Mouse (Mus musculus) stomach, embryonic 14.5 days (tissue): ENCODE data around the gene Slc22a23. TPM values are rescaled to one million over a fixed set of nuclear protein-coding genes. Genes with fewer than 3 reads are reported as not detected.

ENCODE experiments used
- ATAC-seq: fragments of 200-750 bp; cut with Nextera tagmentation; 2 replicates; pipeline ENCODE4 v1.8.0; 2017; ENCODE audit warnings: low read depth, moderate TSS enrichment; ENCODE audit not compliant: insufficient number of reproducible peaks, insufficient read depth, low FRiP score
- H3K27ac ChIP-seq: fragments of 300-500 bp; sonication (generic); 2 replicates; pipeline ENCODE4 v1.5.1; 2014; ENCODE audit warnings: mild to moderate bottlenecking, low read length, moderate library complexity, mixed read lengths
- H3K27me3 ChIP-seq: fragments of 300-500 bp; sonication (generic); 2 replicates; pipeline ENCODE4 v1.6.1; 2014; ENCODE audit warnings: low read length, control low read depth, mixed read lengths; ENCODE audit not compliant: control insufficient read depth, insufficient read depth
- H3K36me3 ChIP-seq: fragments of 300-500 bp; sonication (generic); 2 replicates; pipeline ENCODE4 v1.6.1; 2014; ENCODE audit warnings: mild to moderate bottlenecking, control low read depth, low read length, moderate library complexity, mixed read lengths; ENCODE audit not compliant: control insufficient read depth, insufficient read depth
- H3K4me1 ChIP-seq: fragments of 300-500 bp; sonication (generic); 2 replicates; pipeline ENCODE4 v1.6.1; 2014; ENCODE audit warnings: low read length, control low read depth, mixed read lengths; ENCODE audit not compliant: control insufficient read depth, insufficient read depth
- H3K4me2 ChIP-seq: fragments of 300-500 bp; sonication (generic); replicated peaks from 2 replicates; pipeline ENCODE4 v1.6.1; 2014; ENCODE audit warnings: low read depth, low read length, control low read depth
- H3K4me3 ChIP-seq: fragments of 300-500 bp; sonication (generic); 2 replicates; pipeline ENCODE4 v1.5.1; 2014; ENCODE audit warnings: low read depth, low read length, control low read depth
- H3K9ac ChIP-seq: fragments of 300-500 bp; sonication (generic); replicated peaks from 2 replicates; pipeline ENCODE4 v1.6.1; 2014; ENCODE audit warnings: low read depth, mild to moderate bottlenecking, control low read depth, low read length, moderate library complexity, mixed read lengths
- H3K9me3 ChIP-seq: fragments of 300-500 bp; sonication (generic); 2 replicates; pipeline ENCODE4 v1.6.1; 2016; ENCODE audit warnings: low read depth, low read length, control low read depth; ENCODE audit not compliant: control insufficient read depth
- WGBS: fragments of 180-500 bp; shearing (Covaris S2); extraction: QIAGEN DNeasy Blood & Tissue Kit; methylation state at CpG from one replicate; pipeline ENCODE4 v1.1.7; 2014; 5-methylcytosine and 5-hydroxymethylcytosine counted together
- polyA plus RNA-seq: library from polyadenylated mRNA; unstranded; fragments of >200 nt; fragmentation: Nextera tagmentation; extraction: Ambion mirVana; gene quantifications from 2 replicates; pipeline ENCODE4 v1.2.1, GENCODE M21; 2014

Slc22a23 gene
- polyA plus RNA-seq, 1 experiment from 2014 or later: 4.9 TPM

GRCm38 (mm10) chr13:34331399-34332186 is 13.4 kb downstream of the Slc22a23 start:
- 82% methylated on average over 7 of the region's 7 CpGs for WGBS
- Histone ChIP-seq H3K4me1 (no peaks in the 10 kb centered on the region), H3K9ac (no peak overlapping the region), H3K9me3 (no peaks in the 10 kb centered on the region), H3K4me3 (no peak overlapping the region), H3K36me3 (no peaks in the 10 kb centered on the region), H3K27ac (no peak overlapping the region), H3K4me2 (no peak overlapping the region), H3K27me3 (no peaks in the 10 kb centered on the region)
- no peak for ATAC-seq

- Histone ChIP-seq H3K4me3 (no peak overlapping the region), H3K27ac (no peak overlapping the region), H3K27me3 (no peaks in the 10 kb centered on the region), H3K4me2 (no peak overlapping the region), H3K9ac (no peak overlapping the region), H3K36me3 (no peaks in the 10 kb centered on the region), H3K9me3 (no peaks in the 10 kb centered on the region), H3K4me1 (no peaks in the 10 kb centered on the region)
- 90% methylated on average over 4 of the region's 4 CpGs for WGBS
- ATAC-seq: peak; percentile 68; the same call in 1 of the 2 replicates
These were observed 15.4 kb downstream of the Slc22a23 start for GRCm38 (mm10) chr13:34329589-34329988.

- H3K4me2 ChIP-seq: no peak overlapping the region
- H3K27me3 ChIP-seq: no peaks in the 10 kb centered on the region
- H3K4me1 ChIP-seq: no peaks in the 10 kb centered on the region
- H3K9me3 ChIP-seq: no peaks in the 10 kb centered on the region
- no peaks in the 10 kb centered on the region for H3K36me3 ChIP-seq
- 95% methylated on average over 1 of the region's 1 CpGs for WGBS
- ATAC-seq: no peak
- H3K9ac ChIP-seq: no peak overlapping the region
- no peak overlapping the region for H3K27ac ChIP-seq
- H3K4me3 ChIP-seq: no peak overlapping the region
These were observed 18.0 kb downstream of the Slc22a23 start for GRCm38 (mm10) chr13:34326992-34327391.

- 66% methylated on average over 2 of the region's 2 CpGs for WGBS
- no peaks in the 10 kb centered on the region for H3K36me3 ChIP-seq
- H3K27ac ChIP-seq: no peak overlapping the region
- H3K9ac ChIP-seq: no peak overlapping the region
- H3K27me3 ChIP-seq: no peaks in the 10 kb centered on the region
- no peak for ATAC-seq
- H3K4me2 ChIP-seq: no peak overlapping the region
- H3K4me3 ChIP-seq: no peak overlapping the region
- H3K9me3 ChIP-seq: no peaks in the 10 kb centered on the region
- no peaks in the 10 kb centered on the region for H3K4me1 ChIP-seq
These were observed 21.6 kb downstream of the Slc22a23 start for GRCm38 (mm10) chr13:34323361-34323760.

GRCm38 (mm10) chr13:34320482-34320881 is 24.5 kb downstream of the Slc22a23 start:
- Histone ChIP-seq H3K27ac (no peak overlapping the region), H3K4me2 (no peak overlapping the region), H3K4me1 (no peaks in the 10 kb centered on the region), H3K9me3 (no peaks in the 10 kb centered on the region), H3K36me3 (no peaks in the 10 kb centered on the region), H3K4me3 (no peak overlapping the region), H3K9ac (no peak overlapping the region), H3K27me3 (no peaks in the 10 kb centered on the region)
- no peak for ATAC-seq
- 74% methylated on average over 4 of the region's 4 CpGs for WGBS

- Histone ChIP-seq H3K9me3 (no peaks in the 10 kb centered on the region), H3K27me3 (no peaks in the 10 kb centered on the region), H3K4me1 (no peaks in the 10 kb centered on the region), H3K9ac (no peak overlapping the region), H3K4me2 (no peak overlapping the region), H3K27ac (no peak overlapping the region), H3K4me3 (no peak overlapping the region), H3K36me3 (no peaks in the 10 kb centered on the region)
- ATAC-seq: no peak
- 77% methylated on average over 4 of the region's 4 CpGs for WGBS
These were observed 27.9 kb downstream of the Slc22a23 start for GRCm38 (mm10) chr13:34317051-34317450.

GRCm38 (mm10) chr13:34316511-34316910 is 28.5 kb downstream of the Slc22a23 start:
- no peak overlapping the region for H3K27ac ChIP-seq
- H3K4me3 ChIP-seq: no peak overlapping the region
- 87% methylated on average over 6 of the region's 6 CpGs for WGBS
- H3K4me1 ChIP-seq: no peaks in the 10 kb centered on the region
- H3K36me3 ChIP-seq: no peaks in the 10 kb centered on the region
- no peaks in the 10 kb centered on the region for H3K27me3 ChIP-seq
- H3K9me3 ChIP-seq: no peaks in the 10 kb centered on the region
- no peak overlapping the region for H3K9ac ChIP-seq
- no peak overlapping the region for H3K4me2 ChIP-seq
- no peak for ATAC-seq

- no peak overlapping the region for H3K27ac ChIP-seq
- no peak overlapping the region for H3K4me2 ChIP-seq
- no peak overlapping the region for H3K4me3 ChIP-seq
- no peaks in the 10 kb centered on the region for H3K36me3 ChIP-seq
- H3K4me1 ChIP-seq: no peaks in the 10 kb centered on the region
- ATAC-seq: no peak
- no peak overlapping the region for H3K9ac ChIP-seq
- WGBS: 83% methylated on average over 4 of the region's 4 CpGs
- no peaks in the 10 kb centered on the region for H3K9me3 ChIP-seq
- no peaks in the 10 kb centered on the region for H3K27me3 ChIP-seq
These were observed 31.9 kb downstream of the Slc22a23 start for GRCm38 (mm10) chr13:34313033-34313491.
